Mouse (Mus musculus): ENCODE data around the gene Olfr205.
"Not testable (repeated sequence)": the region's sequence is repeated elsewhere in the genome, so short reads cannot be mapped to it uniquely, and the experiment has no call there.

Gene Olfr205

GRCm38 (mm10) chr16:59331038-59331437 is at the start of gene Olfr205:
Gene Olfr205, minus strand, starts transcription at chr16:59331138.
- DNase-seq: no peak

- DNase-seq: no peak
Measured at GRCm38 (mm10) chr16:59363893-59364292, 33.0 kb upstream of the Olfr205 start, which contains the start of gene Olfr209. Gene Olfr209, minus strand, starts transcription at chr16:59363993.

- DNase-seq: no peak
Measured at GRCm38 (mm10) chr16:59349146-59349545, 18.2 kb upstream of the Olfr205 start, which contains the start of gene Olfr206. Gene Olfr206, minus strand, starts transcription at chr16:59349246.

- DNase-seq: not testable (repeated sequence)
Measured at GRCm38 (mm10) chr16:59323262-59323661, 7.7 kb downstream of the Olfr205 start.

- no peak for DNase-seq
Measured at GRCm38 (mm10) chr16:59318148-59318547, 12.8 kb downstream of the Olfr205 start, which contains the start of gene Olfr204. Gene Olfr204, minus strand, starts transcription at chr16:59318248.

GRCm38 (mm10) chr16:59298581-59298980 is 32.4 kb downstream of the Olfr205 start, which contains the start of gene Olfr203:
Gene Olfr203, plus strand, starts transcription at chr16:59298881.
- DNase-seq: no peak

- DNase-seq: not testable (repeated sequence)
Measured at GRCm38 (mm10) chr16:59287576-59287975, 43.4 kb downstream of the Olfr205 start.

GRCm38 (mm10) chr16:59286693-59287092 is 44.2 kb downstream of the Olfr205 start, which contains the start of gene Olfr202:
Gene Olfr202, minus strand, starts transcription at chr16:59286793.
- no peak for DNase-seq

GRCm38 (mm10) chr16:59283476-59283875 is 47.5 kb downstream of the Olfr205 start:
- DNase-seq: no peak

GRCm38 (mm10) chr16:59280542-59280941 is 50.4 kb downstream of the Olfr205 start:
- no peak for DNase-seq

Measured in kidney, adult 18-20 months (tissue).